Mouse (Mus musculus): Measurements from ENCODE around the gene Cyp2ab1. TPM values are rescaled to one million over a fixed set of nuclear protein-coding genes. Genes with fewer than 3 reads are reported as not detected.

Gene Cyp2ab1
- polyA plus RNA-seq, 1 experiment from 2014 or later: not detected

DNA sequence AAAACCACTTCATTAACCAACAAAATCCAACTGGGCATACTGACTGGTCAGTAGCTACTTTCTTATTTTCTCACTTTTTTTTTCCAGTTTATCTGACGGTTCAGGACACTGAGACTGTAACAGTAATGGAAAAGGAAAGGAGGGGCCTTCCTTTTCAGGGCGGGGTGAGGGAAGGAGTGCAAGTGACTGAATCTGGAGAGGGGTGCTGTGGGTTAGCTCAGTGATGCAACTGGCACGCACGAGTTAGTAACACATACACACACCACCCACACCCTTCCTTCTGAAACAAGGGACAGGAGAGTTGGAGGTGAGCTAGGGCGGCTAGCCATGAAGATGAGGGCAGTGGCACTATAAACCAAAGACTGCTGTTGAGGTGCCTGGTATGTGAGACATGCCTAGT, 1.3 kb downstream of the Cyp2ab1 start:
- Histone ChIP-seq H3K4me2 (replicated peaks) (no peak overlapping the region), H3K9me3 (no peaks in the 10 kb centered on the region), H3K27me3 (no peaks in the 10 kb centered on the region), H3K27ac (no peak overlapping the region), H3K36me3 (peaks cover 7% of the 10 kb centered on the region), H3K4me1 (no peaks in the 10 kb centered on the region), H3K9ac (no peak overlapping the region), H3K4me3 (no peak overlapping the region)
- WGBS: 74% methylated on average over 5 of the region's 5 CpGs
- ATAC-seq (ENCODE audit: low FRiP score, low read depth): no peak

DNA sequence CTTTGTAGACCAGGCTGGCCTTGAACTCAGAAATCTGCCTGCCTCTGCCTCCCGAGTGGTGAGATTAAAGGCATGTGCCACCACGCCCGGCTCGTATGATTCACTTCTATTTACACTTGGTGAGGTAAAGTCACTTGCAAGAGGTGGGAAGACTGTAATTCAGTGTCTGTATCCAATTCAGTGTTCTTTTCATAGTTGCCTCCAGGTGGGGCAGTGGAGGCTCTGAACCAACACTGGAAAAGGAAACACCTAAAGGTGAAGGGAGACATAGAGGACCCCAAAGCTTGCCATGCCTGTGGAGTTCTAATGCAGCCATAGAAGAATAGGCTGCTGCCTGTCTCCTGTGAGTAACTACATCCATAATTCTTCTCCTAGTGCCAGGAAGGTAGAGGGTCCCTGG, 2.9 kb downstream of the Cyp2ab1 start:
- no peak overlapping the region for H3K27ac ChIP-seq
- no peaks in the 10 kb centered on the region for H3K36me3 ChIP-seq
- WGBS: 86% methylated on average over 4 of the region's 4 CpGs
- H3K4me1 ChIP-seq: no peaks in the 10 kb centered on the region
- H3K4me2 ChIP-seq (replicated peaks): no peak overlapping the region
- H3K4me3 ChIP-seq: no peak overlapping the region
- no peaks in the 10 kb centered on the region for H3K27me3 ChIP-seq
- H3K9ac ChIP-seq: no peak overlapping the region
- ATAC-seq (ENCODE audit: low FRiP score, low read depth): no peak
- H3K9me3 ChIP-seq: no peaks in the 10 kb centered on the region

DNA sequence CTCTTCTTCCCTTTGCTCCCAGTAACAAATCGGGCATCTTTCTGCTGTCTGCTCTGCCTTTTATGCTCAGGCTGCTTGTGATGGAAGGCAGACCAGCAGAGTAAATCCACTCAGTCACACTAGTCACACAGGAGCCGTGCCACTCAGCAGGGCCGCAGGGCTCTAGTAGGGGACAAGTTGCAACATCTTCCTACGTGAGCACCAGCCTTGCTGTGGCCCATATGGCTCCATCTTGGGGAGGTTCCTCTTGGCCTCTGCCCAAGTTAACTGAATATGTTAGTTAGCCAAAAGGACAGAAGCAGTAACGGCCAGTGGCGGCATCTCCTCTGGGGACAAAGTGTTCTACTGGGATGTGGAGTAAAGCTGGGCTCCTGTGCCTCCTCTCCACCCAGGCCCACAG, 8.4 kb downstream of the Cyp2ab1 start:
- no peaks in the 10 kb centered on the region for H3K36me3 ChIP-seq
- no peaks in the 10 kb centered on the region for H3K27me3 ChIP-seq
- no peak overlapping the region for H3K4me2 ChIP-seq (replicated peaks)
- no peak overlapping the region for H3K27ac ChIP-seq
- H3K9me3 ChIP-seq: no peaks in the 10 kb centered on the region
- H3K9ac ChIP-seq: no peak overlapping the region
- H3K4me3 ChIP-seq: no peak overlapping the region
- WGBS: 82% methylated on average over 6 of the region's 6 CpGs
- H3K4me1 ChIP-seq: no peaks in the 10 kb centered on the region
- no peak for ATAC-seq (ENCODE audit: low FRiP score, low read depth)

DNA sequence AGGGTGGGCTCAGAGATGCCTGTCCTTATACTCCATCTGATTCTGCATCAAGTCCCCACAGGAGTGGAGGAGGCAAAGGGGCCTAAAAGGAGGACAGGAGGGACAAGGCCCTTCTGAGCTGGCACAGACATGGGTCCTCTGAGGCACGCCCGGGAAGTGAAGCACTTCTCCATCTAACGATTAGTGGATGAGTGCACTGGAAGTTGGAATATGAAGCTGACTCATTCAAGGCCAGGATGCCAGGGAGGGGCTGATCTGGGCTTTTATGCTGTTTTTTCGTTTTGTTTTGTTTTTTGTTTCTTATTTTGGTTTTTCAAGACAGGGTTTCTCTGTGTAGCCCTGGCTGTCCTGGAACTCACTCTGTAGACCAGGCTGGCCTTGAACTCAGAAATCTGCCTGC, 9.9 kb downstream of the Cyp2ab1 start:
- Histone ChIP-seq H3K4me2 (replicated peaks) (no peak overlapping the region), H3K36me3 (no peaks in the 10 kb centered on the region), H3K27ac (no peak overlapping the region), H3K9me3 (no peaks in the 10 kb centered on the region), H3K27me3 (no peaks in the 10 kb centered on the region), H3K4me1 (no peaks in the 10 kb centered on the region), H3K4me3 (no peak overlapping the region), H3K9ac (no peak overlapping the region)
- 85% methylated on average over 4 of the region's 4 CpGs for WGBS
- no peak for ATAC-seq (ENCODE audit: low FRiP score, low read depth)

DNA sequence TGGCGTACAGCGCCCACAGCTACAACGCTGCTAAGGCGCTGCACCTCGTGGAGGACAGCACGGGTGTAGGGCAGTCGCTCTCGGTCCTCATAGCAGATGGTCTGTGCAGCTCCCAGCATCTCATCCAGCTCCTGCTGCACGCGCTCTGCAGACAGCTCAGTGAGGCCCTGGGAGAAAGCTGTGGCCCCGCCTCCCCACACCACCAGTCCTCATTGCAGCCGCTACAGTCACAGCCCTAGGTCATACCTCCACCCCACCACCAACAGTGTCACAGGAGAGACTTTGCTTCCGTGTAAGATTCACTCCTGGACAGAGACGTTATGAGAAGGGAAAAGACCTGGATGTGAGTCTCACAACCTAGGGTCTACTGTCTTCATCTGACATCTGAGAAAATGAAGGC, 12.9 kb downstream of the Cyp2ab1 start:
- no peaks in the 10 kb centered on the region for H3K4me1 ChIP-seq
- no peak for ATAC-seq (ENCODE audit: low FRiP score, low read depth)
- no peak overlapping the region for H3K4me3 ChIP-seq
- H3K27ac ChIP-seq: no peak overlapping the region
- WGBS: 61% methylated on average over 14 of the region's 14 CpGs
- no peak overlapping the region for H3K9ac ChIP-seq
- no peaks in the 10 kb centered on the region for H3K36me3 ChIP-seq
- no peak overlapping the region for H3K4me2 ChIP-seq (replicated peaks)
- H3K9me3 ChIP-seq: no peaks in the 10 kb centered on the region
- no peaks in the 10 kb centered on the region for H3K27me3 ChIP-seq

DNA sequence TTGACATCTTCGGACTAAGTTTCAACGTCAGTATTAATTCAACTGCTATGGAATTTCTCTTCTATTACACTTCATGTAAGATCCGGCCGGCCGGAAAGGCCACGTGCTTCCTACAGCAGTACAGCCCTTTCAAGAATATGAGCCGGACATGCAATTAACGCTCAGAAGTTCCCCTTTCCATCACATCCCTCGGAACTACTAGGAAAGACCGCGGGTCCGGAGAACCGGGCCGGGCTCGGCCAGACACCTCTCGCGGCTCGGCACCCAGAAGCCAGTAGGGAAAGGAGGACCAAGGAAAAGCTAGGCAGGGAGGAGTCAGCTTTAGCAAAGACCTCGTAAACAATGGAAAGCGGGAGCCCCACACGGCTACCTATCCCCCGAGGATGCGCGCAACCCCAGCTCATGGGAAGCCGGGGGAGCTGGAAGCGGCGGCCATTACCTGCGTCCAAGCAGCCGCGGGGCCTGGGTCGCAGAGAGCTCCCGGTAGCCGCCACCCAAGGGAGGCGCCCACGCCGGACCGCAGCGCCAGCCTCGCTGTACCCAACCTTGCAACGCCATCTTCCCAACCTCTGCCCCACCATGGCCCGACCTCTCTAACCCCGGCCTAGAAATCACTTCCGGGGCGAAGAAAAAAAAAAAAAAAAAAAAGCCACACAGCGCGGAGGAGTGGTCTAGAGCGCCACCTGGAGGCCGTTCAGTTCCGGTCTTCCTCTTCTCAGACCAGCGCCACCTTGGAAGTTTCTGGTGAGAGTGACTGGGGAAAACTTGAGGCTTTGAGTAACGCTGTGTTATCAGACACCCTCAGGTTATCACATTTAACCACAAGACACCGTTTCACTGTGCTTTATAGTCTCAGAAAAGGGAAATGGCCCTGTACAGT, 23.2 kb downstream of the Cyp2ab1 start, which contains the start of gene Parl:
Parl (minus strand) TSS at position 618 of the 880 bp plus-strand sequence.
- Histone ChIP-seq H3K9ac (peak within 1 kb of the TSS; percentile 85), H3K27me3 (no peaks in the 10 kb centered on the region), H3K4me3 (peak within 1 kb of the TSS; percentile 84), H3K36me3 (peaks cover 5% of the 10 kb centered on the region), H3K4me2 (replicated peaks) (peak within 1 kb of the TSS; percentile 83), H3K9me3 (no peaks in the 10 kb centered on the region), H3K4me1 (peaks cover 21% of the 10 kb centered on the region), H3K27ac (peak within 1 kb of the TSS; percentile 39; the same call in 1 of the 2 replicates)
- WGBS: under 1% methylated on average over 52 of the region's 52 CpGs
- peak; percentile 90 for ATAC-seq (ENCODE audit: low FRiP score, low read depth)

DNA sequence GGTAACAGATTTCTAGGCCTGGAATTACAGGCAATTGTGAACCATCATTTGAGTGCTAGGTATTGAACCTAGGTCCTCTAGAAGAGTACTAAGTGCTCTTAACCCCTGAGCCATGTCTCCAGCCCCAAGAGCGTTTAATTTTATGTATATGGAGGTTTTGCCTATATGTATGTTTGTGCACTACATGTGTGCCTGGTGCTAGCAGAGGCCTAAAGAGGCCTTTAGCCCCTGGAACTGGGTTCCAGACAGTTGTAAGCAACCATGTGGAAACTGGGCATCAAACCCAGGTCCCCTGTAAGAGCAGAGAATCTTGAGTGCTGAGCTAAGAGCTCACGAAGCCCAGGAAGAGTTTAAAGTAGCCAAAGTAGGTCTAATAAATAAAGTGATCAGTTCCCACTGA, 25.1 kb downstream of the Cyp2ab1 start:
- H3K36me3 ChIP-seq: peaks cover 22% of the 10 kb centered on the region

DNA sequence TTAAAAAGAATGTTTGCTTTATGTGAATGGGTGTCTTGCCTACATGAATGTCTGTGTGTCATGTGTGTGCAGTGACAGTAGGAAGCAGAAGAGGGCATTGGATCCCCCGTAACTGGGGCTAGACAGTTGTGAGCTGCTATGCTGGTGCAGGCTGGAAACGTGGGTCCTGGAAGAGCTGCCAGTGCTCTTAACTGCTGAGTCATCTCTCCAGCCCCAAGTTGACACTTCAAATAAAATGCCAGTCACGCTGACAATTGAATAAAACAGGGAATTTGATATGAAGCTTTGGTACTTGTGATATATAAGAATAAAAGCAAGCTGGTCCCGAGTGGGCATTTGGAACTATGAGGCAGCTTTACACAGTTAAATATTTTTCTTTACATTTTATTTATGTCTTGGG, 45.0 kb downstream of the Cyp2ab1 start:
- peaks cover 75% of the 10 kb centered on the region for H3K36me3 ChIP-seq

More for the DNA sequence above, 25.1 kb downstream of the Cyp2ab1 start:
- H3K9me3 ChIP-seq: no peaks in the 10 kb centered on the region
- WGBS: 87% methylated on average over 2 of the region's 2 CpGs
- H3K27ac ChIP-seq: no peak overlapping the region
- H3K4me2 ChIP-seq (replicated peaks): peak overlapping the region; percentile 83; the same call in 1 of the 2 replicates
- ATAC-seq (ENCODE audit: low FRiP score, low read depth): no peak
- no peak overlapping the region for H3K9ac ChIP-seq
- H3K4me1 ChIP-seq: peaks cover 21% of the 10 kb centered on the region
- H3K4me3 ChIP-seq: no peak overlapping the region
- H3K27me3 ChIP-seq: no peaks in the 10 kb centered on the region

DNA sequence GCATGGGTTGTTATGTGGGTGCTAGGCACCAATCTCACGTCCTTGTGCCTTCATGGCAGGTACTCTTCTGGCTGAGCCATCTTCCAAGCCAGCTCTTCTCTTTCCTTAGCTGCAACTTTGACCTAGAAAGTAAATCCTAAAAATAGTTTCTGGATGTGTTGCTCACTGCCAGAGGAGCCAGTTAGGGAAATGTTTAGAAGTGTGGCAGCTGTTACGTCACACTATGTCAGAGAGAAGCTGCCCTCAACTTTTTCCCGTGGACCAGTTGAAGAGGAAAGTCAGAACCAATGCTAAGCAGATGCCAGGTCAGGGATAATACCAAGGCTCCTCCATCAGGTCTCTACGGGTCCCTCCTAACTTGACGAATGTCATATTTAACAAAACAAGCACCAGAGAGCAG, 45.8 kb downstream of the Cyp2ab1 start:
- Histone ChIP-seq H3K36me3 (peaks cover 67% of the 10 kb centered on the region), H3K9me3 (no peaks in the 10 kb centered on the region), H3K4me1 (no peaks in the 10 kb centered on the region), H3K27ac (no peak overlapping the region), H3K4me3 (no peak overlapping the region), H3K4me2 (replicated peaks) (no peak overlapping the region), H3K27me3 (no peaks in the 10 kb centered on the region), H3K9ac (no peak overlapping the region)
- ATAC-seq (ENCODE audit: low FRiP score, low read depth): no peak
- WGBS: 95% methylated on average over 5 of the region's 5 CpGs

More for the DNA sequence above, 45.0 kb downstream of the Cyp2ab1 start:
- no peaks in the 10 kb centered on the region for H3K9me3 ChIP-seq
- no peak for ATAC-seq (ENCODE audit: low FRiP score, low read depth)
- H3K4me2 ChIP-seq (replicated peaks): no peak overlapping the region
- no peak overlapping the region for H3K4me3 ChIP-seq
- WGBS: 85% methylated on average over 4 of the region's 4 CpGs
- no peaks in the 10 kb centered on the region for H3K27me3 ChIP-seq
- H3K9ac ChIP-seq: no peak overlapping the region
- no peak overlapping the region for H3K27ac ChIP-seq
- H3K4me1 ChIP-seq: no peaks in the 10 kb centered on the region

DNA sequence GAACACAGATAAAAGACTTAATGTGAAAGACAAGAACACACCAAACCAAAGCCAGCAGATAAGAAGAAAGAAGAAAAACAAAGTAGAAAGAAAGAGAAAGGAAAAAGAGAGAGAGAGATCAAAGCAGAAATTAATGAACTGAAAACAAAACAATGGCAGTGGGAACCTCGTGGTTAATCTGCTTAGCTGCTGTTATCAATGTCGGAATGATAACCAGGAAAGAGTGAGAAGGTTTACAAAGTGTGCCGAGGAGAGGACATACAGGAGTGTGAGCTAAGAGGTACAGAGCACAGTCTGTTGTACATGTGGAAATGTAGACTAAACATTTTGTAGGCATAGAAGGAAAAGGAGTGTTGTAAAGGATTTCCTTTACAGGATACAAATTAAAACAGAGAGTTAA, 52.2 kb downstream of the Cyp2ab1 start:
- Histone ChIP-seq H3K27me3 (no peaks in the 10 kb centered on the region), H3K9ac (no peak overlapping the region), H3K4me2 (replicated peaks) (no peak overlapping the region), H3K4me3 (no peak overlapping the region), H3K9me3 (no peaks in the 10 kb centered on the region), H3K4me1 (no peaks in the 10 kb centered on the region), H3K36me3 (peaks cover 7% of the 10 kb centered on the region), H3K27ac (no peak overlapping the region)
- WGBS: 66% methylated on average over 3 of the region's 3 CpGs
- ATAC-seq (ENCODE audit: low FRiP score, low read depth): no peak

DNA sequence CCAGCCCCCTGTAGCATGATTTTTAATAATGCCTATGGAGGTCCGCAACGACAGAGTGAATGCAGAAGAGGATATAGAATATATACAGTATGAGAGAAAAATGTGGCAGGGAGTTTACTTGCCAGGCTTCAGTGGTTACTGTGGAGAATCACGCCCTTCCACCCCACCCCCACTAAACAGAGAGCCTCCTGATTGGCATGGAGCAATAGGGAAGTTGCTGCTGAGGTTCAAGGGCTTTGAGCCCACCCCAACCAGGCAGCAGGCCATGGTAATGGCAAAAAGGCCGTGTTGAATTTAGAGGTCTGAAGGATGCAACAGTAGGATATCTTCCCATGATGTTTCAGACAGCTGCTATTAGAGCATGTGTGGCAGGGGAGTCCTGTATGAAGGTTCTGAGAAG, 53.9 kb downstream of the Cyp2ab1 start:
- no peak overlapping the region for H3K27ac ChIP-seq
- no peaks in the 10 kb centered on the region for H3K36me3 ChIP-seq
- ATAC-seq (ENCODE audit: low FRiP score, low read depth): no peak
- WGBS: 82% methylated on average over 4 of the region's 4 CpGs
- H3K4me3 ChIP-seq: no peak overlapping the region
- no peaks in the 10 kb centered on the region for H3K27me3 ChIP-seq
- no peaks in the 10 kb centered on the region for H3K9me3 ChIP-seq
- H3K4me1 ChIP-seq: no peaks in the 10 kb centered on the region
- no peak overlapping the region for H3K9ac ChIP-seq
- no peak overlapping the region for H3K4me2 ChIP-seq (replicated peaks)

DNA sequence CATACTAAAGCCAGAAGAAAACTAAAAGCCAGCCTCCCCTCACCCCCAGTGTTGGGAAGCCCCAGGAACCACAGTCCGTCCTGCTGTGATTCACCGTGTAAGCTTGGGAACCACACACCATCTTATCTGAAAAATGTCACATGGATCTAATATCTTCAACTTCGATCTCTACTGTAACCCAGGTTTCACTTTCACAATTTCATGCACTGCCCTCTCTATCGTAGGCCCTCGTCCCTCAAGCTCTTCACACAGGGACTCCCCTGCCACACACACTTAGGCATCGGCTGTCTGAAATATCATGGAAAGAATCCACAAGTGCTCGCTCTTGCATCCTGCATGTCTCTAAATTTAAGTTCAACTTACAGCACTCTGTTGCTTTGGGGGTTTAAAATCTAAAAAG, 60.1 kb downstream of the Cyp2ab1 start:
- WGBS: 81% methylated on average over 7 of the region's 7 CpGs
- Histone ChIP-seq H3K4me1 (no peaks in the 10 kb centered on the region), H3K27ac (no peak overlapping the region), H3K9me3 (no peaks in the 10 kb centered on the region), H3K27me3 (no peaks in the 10 kb centered on the region), H3K9ac (no peak overlapping the region), H3K4me2 (replicated peaks) (no peak overlapping the region), H3K36me3 (no peaks in the 10 kb centered on the region), H3K4me3 (no peak overlapping the region)
- no peak for ATAC-seq (ENCODE audit: low FRiP score, low read depth)
